Mouse (Mus musculus): ENCODE data around the gene Ccdc12. TPM values are rescaled to one million over a fixed set of nuclear protein-coding genes. Genes with fewer than 3 reads are reported as not detected.

Gene Ccdc12
- polyA plus RNA-seq, 1 experiment from 2014 or later, result 120 TPM

DNA sequence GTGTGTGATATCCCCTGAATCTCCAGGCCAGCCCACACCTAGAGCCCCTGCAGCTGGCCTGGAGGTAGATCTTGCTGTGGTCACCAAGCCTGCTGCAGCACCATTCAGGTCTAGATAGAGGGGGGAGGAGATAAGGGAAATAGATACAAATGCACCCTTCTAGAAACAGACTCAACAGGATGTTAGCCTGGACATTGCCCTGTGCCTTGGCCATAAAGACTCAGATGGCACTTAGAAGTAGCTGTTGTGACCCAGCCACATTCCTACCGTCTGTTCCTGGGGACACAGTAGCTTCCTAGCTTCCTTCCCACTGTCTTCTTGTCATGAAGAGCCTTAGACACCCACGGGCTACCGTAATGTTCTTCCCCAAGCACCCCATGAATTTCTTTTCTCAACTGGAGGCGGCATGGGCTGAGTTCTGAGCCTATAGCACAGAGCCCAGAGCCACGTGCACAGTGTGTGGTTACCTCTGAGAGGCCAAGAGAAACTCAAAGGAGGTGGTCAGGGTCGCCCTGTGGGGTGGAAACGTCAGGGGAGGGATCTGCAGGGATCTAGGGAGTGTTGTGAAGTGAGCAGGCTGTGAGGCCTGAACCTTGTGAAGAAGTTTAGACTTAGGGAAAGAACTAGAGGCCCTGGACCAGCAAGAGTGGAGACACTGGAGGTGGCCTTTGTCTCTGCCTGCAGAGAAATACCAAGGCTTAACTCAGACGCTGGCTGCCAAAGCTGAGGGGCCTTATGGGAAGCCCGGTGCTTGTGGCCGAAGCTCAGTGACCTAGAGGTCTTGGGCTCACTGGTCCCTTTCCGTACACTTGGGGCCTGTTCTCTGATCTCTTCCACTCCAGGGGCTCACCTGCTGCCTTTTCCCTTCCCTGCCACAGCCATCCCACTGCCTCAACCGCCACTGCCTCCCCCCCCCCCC is 45.1 kb downstream of the Ccdc12 start:
- no peak overlapping the region for H3K9ac ChIP-seq (ENCODE audit: low read length)
- ATAC-seq, result no peak
- 78% methylated on average over 11 of the region's 12 CpGs for whole genome bisulfite sequencing
- no peak overlapping the region for H3K4me2 ChIP-seq (ENCODE audit: low read length)
- no peak for DNase-seq (ENCODE audit: low spot score)
- H3K9me3 ChIP-seq (replicated peaks; ENCODE audit: control insufficient read depth, low read length), result no peaks in the 10 kb centered on the region
- H3K4me1 ChIP-seq (ENCODE audit: control insufficient read depth, insufficient read depth, low read length), result peaks cover 4% of the 10 kb centered on the region; the same call in 1 of the 2 replicates
- H3K4me3 ChIP-seq (ENCODE audit: low read depth, low read length), result no peak overlapping the region
- no peak overlapping the region for H3K27ac ChIP-seq (ENCODE audit: low read depth, low read length)
- no peaks in the 10 kb centered on the region for H3K27me3 ChIP-seq (replicated peaks; ENCODE audit: control insufficient read depth, insufficient read depth, low read length)
- H3K36me3 ChIP-seq (ENCODE audit: control insufficient read depth, insufficient read depth, low read length), result peaks cover 3% of the 10 kb centered on the region; the same call in 1 of the 2 replicates

DNA sequence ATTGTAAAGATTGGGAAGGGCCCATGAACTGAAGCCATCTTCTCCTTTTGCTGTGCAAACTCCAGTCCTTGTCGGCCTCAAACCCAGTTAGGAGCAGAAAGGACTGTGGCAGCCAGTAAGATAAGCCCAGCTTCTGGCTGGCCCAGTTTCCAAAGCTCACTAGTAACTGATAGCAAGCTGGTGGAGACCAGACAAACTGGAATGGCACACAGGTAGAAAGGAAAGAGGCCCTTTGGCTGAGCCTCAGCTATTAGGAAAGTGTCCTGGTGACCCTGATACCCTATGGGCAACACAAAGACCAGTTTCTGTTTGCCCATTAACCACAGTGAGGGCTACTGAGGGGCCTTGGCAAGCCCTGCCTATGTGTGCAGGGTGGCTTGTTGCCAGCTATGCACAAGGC is 46.5 kb downstream of the Ccdc12 start:
- peaks cover 3% of the 10 kb centered on the region; the same call in 1 of the 2 replicates for H3K36me3 ChIP-seq (ENCODE audit: control insufficient read depth, insufficient read depth, low read length)
- ATAC-seq (no peak), DNase-seq (ENCODE audit: low spot score) (no peak)
- H3K4me3 ChIP-seq (ENCODE audit: low read depth, low read length), result no peak overlapping the region
- no peaks in the 10 kb centered on the region for H3K9me3 ChIP-seq (replicated peaks; ENCODE audit: control insufficient read depth, low read length)
- WGBS, result 85% methylated on average over 1 of the region's 1 CpGs
- H3K27me3 ChIP-seq (replicated peaks; ENCODE audit: control insufficient read depth, insufficient read depth, low read length), result no peaks in the 10 kb centered on the region
- H3K4me2 ChIP-seq (ENCODE audit: low read length), result no peak overlapping the region
- H3K9ac ChIP-seq (ENCODE audit: low read length), result no peak overlapping the region
- H3K27ac ChIP-seq (ENCODE audit: low read depth, low read length), result no peak overlapping the region
- peaks cover 4% of the 10 kb centered on the region; the same call in 1 of the 2 replicates for H3K4me1 ChIP-seq (ENCODE audit: control insufficient read depth, insufficient read depth, low read length)

DNA sequence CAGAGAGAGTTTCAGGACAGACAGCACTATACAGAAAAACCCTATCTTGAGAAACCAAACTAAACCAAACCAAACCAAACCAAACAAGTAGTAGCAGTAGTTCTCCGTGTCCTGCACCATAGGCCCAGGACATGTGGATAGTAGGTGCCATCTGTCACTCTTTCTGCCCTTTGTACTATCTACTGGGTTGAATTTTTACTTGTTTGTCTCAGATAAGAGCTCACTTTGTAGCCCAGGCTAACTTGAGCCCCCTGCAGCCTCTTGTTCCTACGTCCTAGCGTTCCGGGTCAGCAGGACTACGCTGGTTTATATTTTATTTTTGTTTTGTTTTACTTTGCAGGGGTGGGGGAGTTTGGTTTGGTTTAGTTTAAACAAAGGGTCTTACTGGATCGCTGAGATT is 47.6 kb downstream of the Ccdc12 start:
- ATAC-seq (no peak), DNase-seq (ENCODE audit: low spot score) (no peak)
- no peak overlapping the region for H3K27ac ChIP-seq (ENCODE audit: low read depth, low read length)
- H3K36me3 ChIP-seq (ENCODE audit: control insufficient read depth, insufficient read depth, low read length), result peaks cover 7% of the 10 kb centered on the region; the same call in 1 of the 2 replicates
- H3K4me3 ChIP-seq (ENCODE audit: low read depth, low read length), result no peak overlapping the region
- no peak overlapping the region for H3K4me2 ChIP-seq (ENCODE audit: low read length)
- WGBS, result 92% methylated on average over 6 of the region's 6 CpGs
- no peaks in the 10 kb centered on the region for H3K27me3 ChIP-seq (replicated peaks; ENCODE audit: control insufficient read depth, insufficient read depth, low read length)
- peaks cover 4% of the 10 kb centered on the region; the same call in 1 of the 2 replicates for H3K4me1 ChIP-seq (ENCODE audit: control insufficient read depth, insufficient read depth, low read length)
- H3K9me3 ChIP-seq (replicated peaks; ENCODE audit: control insufficient read depth, low read length), result no peaks in the 10 kb centered on the region
- no peak overlapping the region for H3K9ac ChIP-seq (ENCODE audit: low read length)

DNA sequence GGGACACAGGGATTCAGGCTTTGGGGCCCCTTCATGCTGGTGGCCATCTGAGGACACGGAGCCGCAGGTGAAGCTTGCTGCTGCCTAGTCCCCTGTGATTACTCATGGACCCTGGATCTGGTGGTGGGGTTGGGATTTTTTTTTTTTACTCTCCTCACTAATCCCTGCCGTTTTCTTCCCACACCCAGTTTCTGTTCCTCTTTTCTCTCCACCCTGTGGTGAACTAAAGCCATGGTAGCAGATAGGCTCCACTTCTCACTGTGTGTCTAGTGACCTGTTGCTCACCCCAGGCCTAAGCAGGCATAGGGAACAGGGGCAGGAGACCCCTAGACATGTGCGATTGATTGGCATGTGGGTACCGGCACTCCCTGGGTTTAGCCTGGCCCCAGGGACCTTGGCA is 50.5 kb downstream of the Ccdc12 start:
- Histone ChIP-seq H3K4me2 (ENCODE audit: low read length) (no peak overlapping the region), H3K4me1 (ENCODE audit: control insufficient read depth, insufficient read depth, low read length) (peaks cover 4% of the 10 kb centered on the region; the same call in 1 of the 2 replicates), H3K27ac (ENCODE audit: low read depth, low read length) (no peak overlapping the region), H3K27me3 (replicated peaks; ENCODE audit: control insufficient read depth, insufficient read depth, low read length) (no peaks in the 10 kb centered on the region), H3K4me3 (ENCODE audit: low read depth, low read length) (no peak overlapping the region), H3K9ac (ENCODE audit: low read length) (no peak overlapping the region), H3K9me3 (replicated peaks; ENCODE audit: control insufficient read depth, low read length) (no peaks in the 10 kb centered on the region), H3K36me3 (ENCODE audit: control insufficient read depth, insufficient read depth, low read length) (peaks cover 18% of the 10 kb centered on the region; the same call in 1 of the 2 replicates)
- no peak for DNase-seq (ENCODE audit: low spot score)
- 85% methylated on average over 5 of the region's 5 CpGs for WGBS
- no peak for ATAC-seq

DNA sequence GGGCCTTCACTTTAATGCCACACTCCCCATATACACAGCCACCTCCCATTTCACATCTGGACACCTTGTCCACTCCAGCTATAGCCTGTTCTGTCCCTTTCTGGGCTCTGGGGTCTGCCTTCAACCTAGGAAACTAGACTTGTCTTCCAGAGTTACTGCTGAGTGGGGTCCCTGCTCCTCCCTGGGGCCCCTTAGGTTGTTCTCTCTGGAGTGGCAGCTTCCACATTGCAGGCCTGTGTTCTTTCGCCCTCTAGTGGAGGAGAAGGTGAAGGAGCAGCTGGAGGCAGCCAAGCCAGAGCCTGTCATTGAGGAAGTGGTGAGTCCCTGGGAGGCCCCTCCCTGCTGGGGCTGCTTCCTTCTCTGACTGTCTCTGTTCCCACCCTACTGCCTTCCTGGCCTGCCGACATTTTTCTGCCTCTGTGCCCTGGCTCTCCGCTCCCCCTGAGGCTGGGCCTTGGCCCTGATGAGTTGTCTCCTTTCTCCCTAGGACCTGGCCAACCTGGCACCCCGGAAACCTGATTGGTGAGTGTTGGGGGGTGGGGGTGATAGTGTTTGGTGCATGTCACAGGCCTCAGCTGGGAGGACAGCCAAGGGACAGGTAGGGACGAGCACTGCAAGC is 53.4 kb downstream of the Ccdc12 start:
- H3K4me2 ChIP-seq (ENCODE audit: low read length), result no peak overlapping the region
- 60% methylated on average over 5 of the region's 5 CpGs for WGBS

DNA sequence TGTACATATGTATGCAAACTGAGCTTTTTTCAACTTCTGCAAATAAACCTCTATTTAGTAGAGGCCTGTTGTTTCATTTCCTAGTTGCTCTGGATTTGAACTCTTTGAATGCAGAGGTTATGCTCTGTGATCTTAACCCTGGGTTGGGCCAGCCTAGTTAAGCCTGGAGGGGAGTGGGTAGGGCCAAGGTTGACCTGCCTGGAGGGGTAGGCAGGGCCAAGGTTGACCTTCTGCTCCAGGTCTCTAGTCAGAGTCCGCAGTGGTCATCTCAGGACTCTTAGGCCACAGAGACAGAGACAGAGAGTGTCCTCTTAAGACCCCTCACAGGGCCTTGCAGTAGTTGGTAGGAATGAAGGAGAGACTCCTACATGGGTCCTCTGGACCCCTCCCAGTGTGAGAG is 55.2 kb downstream of the Ccdc12 start:
- no peak overlapping the region for H3K27ac ChIP-seq (ENCODE audit: low read depth, low read length)
- H3K36me3 ChIP-seq (ENCODE audit: control insufficient read depth, insufficient read depth, low read length), result peaks cover 36% of the 10 kb centered on the region; the same call in 1 of the 2 replicates
- no peaks in the 10 kb centered on the region for H3K9me3 ChIP-seq (replicated peaks; ENCODE audit: control insufficient read depth, low read length)
- no peak overlapping the region for H3K4me3 ChIP-seq (ENCODE audit: low read depth, low read length)
- no peaks in the 10 kb centered on the region for H3K4me1 ChIP-seq (ENCODE audit: control insufficient read depth, insufficient read depth, low read length)
- no peak overlapping the region for H3K9ac ChIP-seq (ENCODE audit: low read length)
- WGBS, result 100% methylated on average over 1 of the region's 1 CpGs
- H3K27me3 ChIP-seq (replicated peaks; ENCODE audit: control insufficient read depth, insufficient read depth, low read length), result no peaks in the 10 kb centered on the region
- no peak for DNase-seq (ENCODE audit: low spot score)
- H3K4me2 ChIP-seq (ENCODE audit: low read length), result no peak overlapping the region
- no peak for ATAC-seq

More for the DNA sequence above, 53.4 kb downstream of the Ccdc12 start:
- peak; percentile 83 for DNase-seq (ENCODE audit: low spot score)
- H3K9ac ChIP-seq (ENCODE audit: low read length), result no peak overlapping the region
- H3K27ac ChIP-seq (ENCODE audit: low read depth, low read length), result no peak overlapping the region
- H3K4me1 ChIP-seq (ENCODE audit: control insufficient read depth, insufficient read depth, low read length), result no peaks in the 10 kb centered on the region
- no peaks in the 10 kb centered on the region for H3K27me3 ChIP-seq (replicated peaks; ENCODE audit: control insufficient read depth, insufficient read depth, low read length)
- ATAC-seq, result peak; percentile 87
- H3K36me3 ChIP-seq (ENCODE audit: control insufficient read depth, insufficient read depth, low read length), result peaks cover 32% of the 10 kb centered on the region; the same call in 1 of the 2 replicates
- H3K4me3 ChIP-seq (ENCODE audit: low read depth, low read length), result no peak overlapping the region
- H3K9me3 ChIP-seq (replicated peaks; ENCODE audit: control insufficient read depth, low read length), result no peaks in the 10 kb centered on the region

DNA sequence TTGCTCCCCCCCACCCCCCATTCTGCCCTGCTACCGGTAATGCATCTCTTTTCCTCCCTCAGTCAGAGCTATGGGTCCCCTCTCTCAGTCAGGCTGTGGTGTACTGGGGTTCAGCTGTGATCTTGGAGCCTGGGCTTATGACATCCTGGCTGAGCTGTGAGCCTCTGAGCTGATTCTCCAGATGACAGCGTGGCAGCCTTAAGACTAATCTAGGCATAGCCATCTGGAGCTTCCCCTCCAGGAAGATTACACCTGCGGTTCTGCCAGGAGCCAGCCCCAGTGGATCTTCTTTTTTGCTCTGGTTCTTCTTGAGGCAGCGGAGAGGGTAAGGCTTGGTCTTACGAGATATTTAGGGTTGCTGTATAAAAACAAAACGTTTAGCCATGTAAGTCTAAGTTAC is 55.7 kb downstream of the Ccdc12 start:
- DNase-seq (ENCODE audit: low spot score) (no peak), ATAC-seq (no peak)
- Histone ChIP-seq H3K4me1 (ENCODE audit: control insufficient read depth, insufficient read depth, low read length) (no peaks in the 10 kb centered on the region), H3K9me3 (replicated peaks; ENCODE audit: control insufficient read depth, low read length) (no peaks in the 10 kb centered on the region), H3K9ac (ENCODE audit: low read length) (no peak overlapping the region), H3K27ac (ENCODE audit: low read depth, low read length) (no peak overlapping the region), H3K4me3 (ENCODE audit: low read depth, low read length) (no peak overlapping the region), H3K36me3 (ENCODE audit: control insufficient read depth, insufficient read depth, low read length) (peaks cover 36% of the 10 kb centered on the region; the same call in 1 of the 2 replicates), H3K4me2 (ENCODE audit: low read length) (no peak overlapping the region), H3K27me3 (replicated peaks; ENCODE audit: control insufficient read depth, insufficient read depth, low read length) (no peaks in the 10 kb centered on the region)
- 88% methylated on average over 6 of the region's 6 CpGs for WGBS

DNA sequence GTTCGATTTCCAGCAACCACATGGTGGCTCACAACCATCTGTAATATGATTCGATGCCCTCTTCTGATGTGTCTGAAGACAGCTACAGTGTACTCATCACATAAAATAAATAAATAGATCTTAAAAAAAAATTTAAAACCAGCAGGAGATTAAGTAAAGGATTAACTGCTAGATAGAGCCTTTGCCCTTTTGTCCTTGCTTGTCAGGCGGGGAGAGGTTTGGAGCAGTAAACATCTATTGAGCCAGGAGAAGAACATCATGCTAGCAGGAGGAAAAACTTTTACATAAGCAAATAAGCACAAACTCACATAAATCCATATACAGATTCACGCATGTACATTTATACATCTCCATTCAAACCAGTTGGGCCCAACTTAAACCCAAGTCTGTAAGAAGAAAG is 56.2 kb downstream of the Ccdc12 start:
- ATAC-seq, result no peak

DNA sequence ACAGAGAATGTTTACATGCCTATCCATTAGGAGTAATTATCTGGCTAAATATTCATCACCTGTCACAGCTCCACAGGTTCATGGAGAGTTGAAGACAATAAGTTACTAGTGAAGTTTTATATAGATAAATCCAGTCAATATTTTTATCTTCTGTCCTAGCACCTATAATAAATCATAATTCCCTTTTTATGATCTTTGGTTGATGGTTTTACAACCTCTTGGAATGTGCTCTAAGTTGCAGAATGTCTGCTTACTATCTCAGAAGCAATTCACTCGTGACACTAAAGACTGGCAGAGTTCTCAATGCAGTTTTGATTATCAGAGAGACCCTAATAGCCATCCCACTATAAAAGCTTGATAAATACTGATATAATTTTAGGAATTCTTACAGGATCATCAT is 57.1 kb downstream of the Ccdc12 start:
- 83% methylated on average over 1 of the region's 1 CpGs for WGBS
- Histone ChIP-seq H3K9ac (ENCODE audit: low read length) (no peak overlapping the region), H3K27me3 (replicated peaks; ENCODE audit: control insufficient read depth, insufficient read depth, low read length) (no peaks in the 10 kb centered on the region), H3K4me3 (ENCODE audit: low read depth, low read length) (no peak overlapping the region), H3K27ac (ENCODE audit: low read depth, low read length) (no peak overlapping the region), H3K4me1 (ENCODE audit: control insufficient read depth, insufficient read depth, low read length) (no peaks in the 10 kb centered on the region), H3K9me3 (replicated peaks; ENCODE audit: control insufficient read depth, low read length) (no peaks in the 10 kb centered on the region), H3K4me2 (ENCODE audit: low read length) (no peak overlapping the region), H3K36me3 (ENCODE audit: control insufficient read depth, insufficient read depth, low read length) (peaks cover 42% of the 10 kb centered on the region)
- DNase-seq (ENCODE audit: low spot score) (no peak), ATAC-seq (no peak)

More for the DNA sequence above, 56.2 kb downstream of the Ccdc12 start:
- no peak overlapping the region for H3K27ac ChIP-seq (ENCODE audit: low read depth, low read length)
- H3K4me1 ChIP-seq (ENCODE audit: control insufficient read depth, insufficient read depth, low read length), result no peaks in the 10 kb centered on the region
- no peak overlapping the region for H3K4me2 ChIP-seq (ENCODE audit: low read length)
- H3K9me3 ChIP-seq (replicated peaks; ENCODE audit: control insufficient read depth, low read length), result no peaks in the 10 kb centered on the region
- DNase-seq (ENCODE audit: low spot score), result no peak
- peaks cover 38% of the 10 kb centered on the region for H3K36me3 ChIP-seq (ENCODE audit: control insufficient read depth, insufficient read depth, low read length)
- no peak overlapping the region for H3K9ac ChIP-seq (ENCODE audit: low read length)
- H3K27me3 ChIP-seq (replicated peaks; ENCODE audit: control insufficient read depth, insufficient read depth, low read length), result no peaks in the 10 kb centered on the region
- WGBS, result 81% methylated on average over 4 of the region's 4 CpGs
- H3K4me3 ChIP-seq (ENCODE audit: low read depth, low read length), result no peak overlapping the region
